Mouse (Mus musculus): ENCODE data around the gene Tfdp2. TPM values are rescaled to one million over a fixed set of nuclear protein-coding genes. Genes with fewer than 3 reads are reported as not detected.
A peak's percentile ranks its signal among the peaks of the same experiment; 100 is the strongest.

Gene Tfdp2
- polyA plus RNA-seq, 1 experiment from 2014 or later = 36.8 TPM

GRCm38 (mm10) chr9:96363581-96364140 lies 167.6 kb downstream of the Tfdp2 start:
- ATAC-seq (ENCODE audit: low FRiP score, low TSS enrichment) = peak; percentile 68

GRCm38 (mm10) chr9:96364141-96364838 lies 168.2 kb downstream of the Tfdp2 start, which contains the start of gene Atp1b3:
TSS of gene Atp1b3 (minus strand) at chr9:96364442.
- Histone ChIP-seq H3K4me3 (replicated peaks; ENCODE audit: low read depth, low read length) (peak within 1 kb of the TSS; percentile 85), H3K27ac (replicated peaks; ENCODE audit: low read depth, low read length) (peak within 1 kb of the TSS; percentile 90), H3K36me3 (ENCODE audit: control insufficient read depth, insufficient read depth, low read length) (0 out of 2 replicates have a peak, but pooled peaks cover 3% of the 10 kb centered on the region), H3K9me3 (ENCODE audit: control insufficient read depth, low read length) (no peaks in the 10 kb centered on the region), H3K4me1 (ENCODE audit: control insufficient read depth, insufficient read depth, low read length) (peaks cover 20% of the 10 kb centered on the region), H3K4me2 (ENCODE audit: low read length) (peak within 1 kb of the TSS; percentile 65), H3K9ac (replicated peaks; ENCODE audit: low read length) (peak within 1 kb of the TSS; percentile 88), H3K27me3 (ENCODE audit: control insufficient read depth, insufficient read depth, low read length) (no peaks in the 10 kb centered on the region)
- ATAC-seq (ENCODE audit: low FRiP score, low TSS enrichment) (peak; percentile 97), DNase-seq (peak; percentile 97)
- under 1% methylated on average over 62 of the region's 81 CpGs for WGBS

More at GRCm38 (mm10) chr9:96363581-96364140, 167.6 kb downstream of the Tfdp2 start:
- Histone ChIP-seq H3K36me3 (ENCODE audit: control insufficient read depth, insufficient read depth, low read length) (0 out of 2 replicates have a peak, but pooled peaks cover 3% of the 10 kb centered on the region), H3K27ac (replicated peaks; ENCODE audit: low read depth, low read length) (peak overlapping the region; percentile 90), H3K9ac (replicated peaks; ENCODE audit: low read length) (peak overlapping the region; percentile 88), H3K4me3 (replicated peaks; ENCODE audit: low read depth, low read length) (peak overlapping the region; percentile 85), H3K4me1 (ENCODE audit: control insufficient read depth, insufficient read depth, low read length) (peaks cover 20% of the 10 kb centered on the region), H3K27me3 (ENCODE audit: control insufficient read depth, insufficient read depth, low read length) (no peaks in the 10 kb centered on the region), H3K4me2 (ENCODE audit: low read length) (peak overlapping the region; percentile 65), H3K9me3 (ENCODE audit: control insufficient read depth, low read length) (no peaks in the 10 kb centered on the region)
- WGBS = 0% methylated on average over 64 of the region's 64 CpGs
- DNase-seq = peak; percentile 77

- Histone ChIP-seq H3K9ac (replicated peaks; ENCODE audit: low read length) (no peak overlapping the region), H3K4me3 (replicated peaks; ENCODE audit: low read depth, low read length) (no peak overlapping the region), H3K4me2 (ENCODE audit: low read length) (no peak overlapping the region), H3K27ac (replicated peaks; ENCODE audit: low read depth, low read length) (no peak overlapping the region), H3K4me1 (ENCODE audit: control insufficient read depth, insufficient read depth, low read length) (peaks cover 20% of the 10 kb centered on the region), H3K9me3 (ENCODE audit: control insufficient read depth, low read length) (no peaks in the 10 kb centered on the region), H3K27me3 (ENCODE audit: control insufficient read depth, insufficient read depth, low read length) (no peaks in the 10 kb centered on the region), H3K36me3 (ENCODE audit: control insufficient read depth, insufficient read depth, low read length) (no peaks in the 10 kb centered on the region)
- ATAC-seq (ENCODE audit: low FRiP score, low TSS enrichment) (no peak), DNase-seq (no peak)
- 71% methylated on average over 6 of the region's 6 CpGs for WGBS
Measured at GRCm38 (mm10) chr9:96365271-96365872, 169.3 kb downstream of the Tfdp2 start.

GRCm38 (mm10) chr9:96369654-96370384 lies 173.7 kb downstream of the Tfdp2 start:
- no peak overlapping the region for H3K9ac ChIP-seq (replicated peaks; ENCODE audit: low read length)
- H3K9me3 ChIP-seq (ENCODE audit: control insufficient read depth, low read length) = no peaks in the 10 kb centered on the region
- H3K36me3 ChIP-seq (ENCODE audit: control insufficient read depth, insufficient read depth, low read length) = no peaks in the 10 kb centered on the region
- H3K4me2 ChIP-seq (ENCODE audit: low read length) = no peak overlapping the region
- no peaks in the 10 kb centered on the region for H3K27me3 ChIP-seq (ENCODE audit: control insufficient read depth, insufficient read depth, low read length)
- no peak for DNase-seq
- ATAC-seq (ENCODE audit: low FRiP score, low TSS enrichment) = no peak
- no peaks in the 10 kb centered on the region for H3K4me1 ChIP-seq (ENCODE audit: control insufficient read depth, insufficient read depth, low read length)
- no peak overlapping the region for H3K27ac ChIP-seq (replicated peaks; ENCODE audit: low read depth, low read length)
- H3K4me3 ChIP-seq (replicated peaks; ENCODE audit: low read depth, low read length) = no peak overlapping the region
- 67% methylated on average over 5 of the region's 5 CpGs for whole genome bisulfite sequencing

GRCm38 (mm10) chr9:96371075-96371474 lies 175.0 kb downstream of the Tfdp2 start:
- WGBS = 96% methylated on average over 5 of the region's 5 CpGs
- no peaks in the 10 kb centered on the region for H3K9me3 ChIP-seq (ENCODE audit: control insufficient read depth, low read length)

More at GRCm38 (mm10) chr9:96371075-96371474, 175.0 kb downstream of the Tfdp2 start:
- H3K4me2 ChIP-seq (ENCODE audit: low read length) = no peak overlapping the region
- DNase-seq (no peak), ATAC-seq (ENCODE audit: low FRiP score, low TSS enrichment) (no peak)
- no peak overlapping the region for H3K4me3 ChIP-seq (replicated peaks; ENCODE audit: low read depth, low read length)
- H3K36me3 ChIP-seq (ENCODE audit: control insufficient read depth, insufficient read depth, low read length) = no peaks in the 10 kb centered on the region
- no peaks in the 10 kb centered on the region for H3K4me1 ChIP-seq (ENCODE audit: control insufficient read depth, insufficient read depth, low read length)
- no peak overlapping the region for H3K9ac ChIP-seq (replicated peaks; ENCODE audit: low read length)
- no peaks in the 10 kb centered on the region for H3K27me3 ChIP-seq (ENCODE audit: control insufficient read depth, insufficient read depth, low read length)
- H3K27ac ChIP-seq (replicated peaks; ENCODE audit: low read depth, low read length) = no peak overlapping the region

Other genes starting within 250 kb of the Tfdp2 start
- gene Xrn1, start 241.5 kb upstream of the Tfdp2 start, polyA plus RNA-seq (2014; fragmentation: Nextera tagmentation; extraction: Ambion mirVana) = 22.1 and 24.4 TPM in 2 replicates
- 2.3 and 2.8 TPM in 2 replicates for gene Gk5, start 76.9 kb upstream of the Tfdp2 start, polyA plus RNA-seq (2014; fragmentation: Nextera tagmentation; extraction: Ambion mirVana)
- gene Atp1b3, start 168.2 kb downstream of the Tfdp2 start, polyA plus RNA-seq (2014; fragmentation: Nextera tagmentation; extraction: Ambion mirVana) = 142 and 183 TPM in 2 replicates